Mouse (Mus musculus) embryonic facial prominence, embryonic 13.5 days (tissue): ENCODE measurements around the gene Gm49405. TPM values are rescaled to one million over a fixed set of nuclear protein-coding genes. Genes with fewer than 3 reads are reported as not detected.

Experiments
- ATAC-seq: fragments of 200-750 bp; cut with Nextera tagmentation; 2 replicates; pipeline ENCODE4 v1.8.0; 2017; ENCODE audit warnings: low read depth; ENCODE audit not compliant: insufficient number of reproducible peaks, insufficient read depth, low FRiP score, low TSS enrichment
- H3K27ac ChIP-seq: fragments of 300-500 bp; sonication (generic); 2 replicates; pipeline ENCODE4 v1.5.1; 2015; ENCODE audit warnings: moderate library complexity, mild to moderate bottlenecking, inconsistent platforms
- H3K27me3 ChIP-seq: fragments of 300-500 bp; sonication (generic); 2 replicates; pipeline ENCODE4 v1.6.1; 2015; ENCODE audit warnings: mild to moderate bottlenecking, inconsistent platforms
- H3K36me3 ChIP-seq: fragments of 300-500 bp; sonication (generic); 2 replicates; pipeline ENCODE4 v1.6.1; 2015; ENCODE audit warnings: mild to moderate bottlenecking, inconsistent platforms
- H3K4me1 ChIP-seq: fragments of 300-500 bp; sonication (generic); 2 replicates; pipeline ENCODE4 v1.6.1; 2015; ENCODE audit warnings: inconsistent platforms
- H3K4me2 ChIP-seq: fragments of 300-500 bp; sonication (generic); 2 replicates; pipeline ENCODE4 v1.6.1; 2015; ENCODE audit warnings: moderate library complexity, mild to moderate bottlenecking, inconsistent platforms
- H3K4me3 ChIP-seq: fragments of 300-500 bp; sonication (generic); 2 replicates; pipeline ENCODE4 v1.5.1; 2015; ENCODE audit warnings: mild to moderate bottlenecking, inconsistent platforms
- H3K9ac ChIP-seq: fragments of 300-500 bp; sonication (generic); 2 replicates; pipeline ENCODE4 v1.6.1; 2015; ENCODE audit warnings: mild to moderate bottlenecking, inconsistent platforms
- H3K9me3 ChIP-seq: fragments of 300-500 bp; sonication (generic); 2 replicates; pipeline ENCODE4 v1.6.1; 2016; ENCODE audit warnings: inconsistent platforms
- WGBS: fragments of 180-500 bp; shearing (Covaris S2); methylation state at CpG from one replicate; pipeline ENCODE4 v1.1.7; 2015; ENCODE audit warnings: mixed read lengths; 5-methylcytosine and 5-hydroxymethylcytosine counted together
- polyA plus RNA-seq: library from polyadenylated mRNA; unstranded; fragments of >200 nt; fragmentation: Nextera tagmentation; extraction: Ambion mirVana; gene quantifications from 2 replicates; pipeline ENCODE4 v1.2.1, GENCODE M21; 2015

The Gm49405 gene
- polyA plus RNA-seq, 1 experiment from 2014 or later, result 6.5 TPM

DNA sequence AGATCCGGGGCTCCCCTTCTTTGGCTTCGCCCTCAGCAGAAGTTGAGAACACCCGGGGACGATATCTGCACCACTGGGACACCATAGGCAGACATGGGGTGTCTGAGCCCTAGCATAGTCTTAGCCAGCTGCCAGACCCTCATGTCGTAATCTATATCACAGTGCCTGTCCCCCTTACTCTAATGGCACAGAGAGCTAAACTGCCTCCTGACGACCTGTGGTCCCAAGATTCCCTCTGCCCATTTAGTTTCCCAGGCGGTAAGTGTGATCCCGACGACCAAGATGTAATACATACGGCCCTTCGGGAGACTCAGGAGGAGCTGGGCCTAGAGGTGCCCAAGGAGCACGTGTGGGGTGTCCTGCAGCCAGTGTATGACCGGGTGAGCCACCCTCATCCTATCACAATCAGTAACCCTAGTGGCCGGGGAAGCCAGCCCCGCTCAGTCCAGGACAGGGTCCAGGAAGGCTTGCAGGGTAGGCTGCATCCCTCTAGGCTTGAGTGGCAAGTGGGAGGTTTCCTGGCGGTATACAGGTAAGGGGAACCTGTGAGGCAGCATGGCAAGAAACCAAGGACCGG, 611 bp downstream of the Gm49405 start:
- ATAC-seq, result no peak
- Histone ChIP-seq H3K4me1 (peaks cover 20% of the 10 kb centered on the region), H3K9ac (peak overlapping the region; percentile 95), H3K27me3 (no peaks in the 10 kb centered on the region), H3K4me2 (peak overlapping the region; percentile 87), H3K27ac (peak overlapping the region; percentile 94), H3K4me3 (peak overlapping the region; percentile 76), H3K9me3 (no peaks in the 10 kb centered on the region), H3K36me3 (peaks cover 16% of the 10 kb centered on the region)
- 13% methylated on average over 17 of the region's 17 CpGs for WGBS

DNA sequence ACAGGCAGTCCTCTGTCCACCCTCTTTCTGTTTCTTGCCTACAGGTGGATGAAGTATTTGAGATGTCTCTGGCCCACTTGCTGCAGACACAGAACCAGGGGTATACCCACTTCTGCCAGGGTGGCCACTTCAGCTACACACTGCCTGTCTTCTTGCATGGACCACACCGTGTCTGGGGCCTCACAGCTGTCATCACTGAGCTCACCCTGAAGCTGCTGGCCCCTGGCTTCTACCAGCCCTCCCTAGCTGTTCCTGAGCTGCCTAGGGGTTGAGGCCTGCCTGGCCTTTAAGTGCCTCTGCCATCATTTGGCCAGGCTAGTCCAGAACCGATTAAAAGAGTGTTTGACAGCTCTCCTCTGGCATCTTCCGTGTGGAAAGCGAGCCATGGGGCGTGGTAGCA, 1.3 kb downstream of the Gm49405 start:
- peaks cover 20% of the 10 kb centered on the region for H3K4me1 ChIP-seq
- peak overlapping the region; percentile 87 for H3K4me2 ChIP-seq
- H3K27me3 ChIP-seq, result no peaks in the 10 kb centered on the region
- peak overlapping the region; percentile 95 for H3K9ac ChIP-seq
- 87% methylated on average over 5 of the region's 5 CpGs for WGBS
- no peak overlapping the region for H3K4me3 ChIP-seq
- no peak for ATAC-seq
- peaks cover 23% of the 10 kb centered on the region for H3K36me3 ChIP-seq
- no peak overlapping the region for H3K27ac ChIP-seq
- no peaks in the 10 kb centered on the region for H3K9me3 ChIP-seq

DNA sequence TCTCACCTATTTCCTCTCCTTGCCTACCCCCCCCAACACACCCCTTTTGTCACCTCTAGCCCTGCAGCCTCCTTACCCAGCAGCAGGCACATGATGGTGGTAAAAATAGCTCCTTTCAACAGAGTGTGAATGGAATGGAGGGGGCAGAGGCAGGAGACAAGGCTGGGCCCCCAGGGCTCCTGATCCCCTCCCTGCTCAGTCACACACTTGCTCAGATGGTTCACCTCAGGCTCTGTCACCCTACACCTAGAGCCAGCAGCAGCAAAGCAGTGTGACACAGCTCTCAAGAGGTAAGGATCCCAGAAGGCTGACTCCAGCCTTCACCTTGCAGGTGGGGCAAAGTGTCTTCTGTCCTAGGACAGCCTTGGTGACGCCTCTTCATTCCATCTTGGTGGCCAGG, 2.7 kb downstream of the Gm49405 start, which contains the start of gene Doc2g:
Doc2g (plus strand) TSS at position 202 of the 400 bp plus-strand sequence.
- H3K9ac ChIP-seq, result 0 out of 2 replicates have a peak within 1 kb of the TSS, but pooled peaks have one; percentile 16
- no peaks in the 10 kb centered on the region for H3K9me3 ChIP-seq
- H3K4me2 ChIP-seq, result no peak within 1 kb of the TSS
- 67% methylated on average over 1 of the region's 1 CpGs for WGBS
- no peak within 1 kb of the TSS for H3K4me3 ChIP-seq
- ATAC-seq, result no peak
- peaks cover 20% of the 10 kb centered on the region for H3K4me1 ChIP-seq
- no peaks in the 10 kb centered on the region for H3K27me3 ChIP-seq
- H3K27ac ChIP-seq, result no peak within 1 kb of the TSS
- peaks cover 37% of the 10 kb centered on the region for H3K36me3 ChIP-seq

DNA sequence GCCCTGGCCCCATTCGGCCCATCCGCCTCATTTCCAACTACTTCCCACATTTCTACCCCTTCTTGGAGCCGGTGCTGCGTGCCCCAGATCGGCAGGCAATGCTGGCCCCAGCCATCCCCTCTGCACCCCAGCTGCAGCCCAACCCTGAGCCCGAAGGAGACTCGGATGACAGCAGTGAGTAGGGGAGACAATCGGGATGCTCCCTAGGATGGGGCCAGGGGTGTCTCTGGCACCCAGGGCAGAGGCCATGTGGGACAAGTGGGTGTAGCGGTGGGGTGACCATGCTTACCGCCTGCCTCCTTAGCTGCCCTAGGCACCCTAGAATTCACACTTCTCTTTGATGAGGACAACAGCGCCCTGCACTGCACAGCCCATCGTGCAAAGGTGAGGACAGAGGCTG, 3.2 kb downstream of the Gm49405 start:
- H3K9ac ChIP-seq, result 0 out of 2 replicates have a peak overlapping the region, but pooled peaks have one; percentile 16
- H3K36me3 ChIP-seq, result peaks cover 42% of the 10 kb centered on the region
- no peak overlapping the region for H3K4me2 ChIP-seq
- no peak overlapping the region for H3K27ac ChIP-seq
- WGBS, result 79% methylated on average over 12 of the region's 12 CpGs
- H3K4me1 ChIP-seq, result peaks cover 20% of the 10 kb centered on the region
- H3K4me3 ChIP-seq, result no peak overlapping the region
- no peak for ATAC-seq
- H3K9me3 ChIP-seq, result no peaks in the 10 kb centered on the region
- H3K27me3 ChIP-seq, result no peaks in the 10 kb centered on the region

DNA sequence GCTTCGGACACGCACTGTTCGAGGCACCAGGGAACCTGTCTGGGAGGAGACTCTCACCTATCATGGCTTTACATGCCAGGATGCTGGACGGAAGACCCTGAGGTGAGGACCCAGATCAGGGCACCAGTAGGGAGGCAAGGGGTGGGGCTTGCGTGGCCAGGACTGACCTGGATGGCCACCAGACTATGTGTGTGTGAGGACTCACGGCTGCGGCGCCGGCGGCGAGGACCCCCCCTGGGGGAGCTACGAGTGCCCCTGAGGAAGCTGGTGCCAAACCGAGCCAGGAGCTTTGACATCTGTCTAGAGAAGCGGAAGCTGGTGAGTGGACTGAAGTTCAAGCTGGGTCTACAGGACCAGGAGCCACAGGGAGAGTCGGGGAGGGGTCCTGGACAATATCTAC, 3.9 kb downstream of the Gm49405 start:
- Histone ChIP-seq H3K4me1 (peaks cover 17% of the 10 kb centered on the region), H3K36me3 (peaks cover 49% of the 10 kb centered on the region), H3K4me2 (no peak overlapping the region), H3K4me3 (no peak overlapping the region), H3K27me3 (no peaks in the 10 kb centered on the region), H3K9me3 (no peaks in the 10 kb centered on the region), H3K27ac (no peak overlapping the region), H3K9ac (no peak overlapping the region)
- 89% methylated on average over 15 of the region's 15 CpGs for WGBS
- no peak for ATAC-seq

- Histone ChIP-seq H3K9me3 (no peaks in the 10 kb centered on the region), H3K36me3 (peaks cover 57% of the 10 kb centered on the region), H3K27ac (no peak overlapping the region), H3K4me2 (no peak overlapping the region), H3K4me1 (peaks cover 12% of the 10 kb centered on the region), H3K27me3 (no peaks in the 10 kb centered on the region), H3K4me3 (no peak overlapping the region), H3K9ac (no peak overlapping the region)
- no peak for ATAC-seq
- 87% methylated on average over 9 of the region's 9 CpGs for whole genome bisulfite sequencing
Observed at GRCm38 (mm10) chr19:4005091-4005490, 4.7 kb downstream of the Gm49405 start.

GRCm38 (mm10) chr19:4005971-4006370, 5.5 kb downstream of the Gm49405 start:
- Histone ChIP-seq H3K9me3 (no peaks in the 10 kb centered on the region), H3K27ac (no peak overlapping the region), H3K4me1 (peaks cover 10% of the 10 kb centered on the region), H3K4me2 (no peak overlapping the region), H3K36me3 (peaks cover 60% of the 10 kb centered on the region), H3K4me3 (no peak overlapping the region), H3K9ac (no peak overlapping the region), H3K27me3 (no peaks in the 10 kb centered on the region)
- no peak for ATAC-seq
- 91% methylated on average over 8 of the region's 8 CpGs for WGBS

- Histone ChIP-seq H3K9ac (no peak overlapping the region), H3K9me3 (no peaks in the 10 kb centered on the region), H3K4me1 (peaks cover 11% of the 10 kb centered on the region), H3K27ac (no peak overlapping the region), H3K4me3 (no peak overlapping the region), H3K36me3 (peaks cover 45% of the 10 kb centered on the region), H3K4me2 (peak overlapping the region; percentile 16; the same call in 1 of the 2 replicates), H3K27me3 (no peaks in the 10 kb centered on the region)
- WGBS, result 88% methylated on average over 5 of the region's 5 CpGs
- no peak for ATAC-seq
Observed at GRCm38 (mm10) chr19:4011086-4011485, 10.7 kb downstream of the Gm49405 start.

GRCm38 (mm10) chr19:4012432-4013022, 12.1 kb downstream of the Gm49405 start, which contains the start of gene Ndufv1:
Ndufv1 (minus strand) TSS chr19:4012806.
- H3K4me2 ChIP-seq, result peak within 1 kb of the TSS; percentile 72
- peaks cover 31% of the 10 kb centered on the region for H3K36me3 ChIP-seq
- H3K27ac ChIP-seq, result 0 out of 2 replicates have a peak within 1 kb of the TSS, but pooled peaks have one; percentile 12
- H3K27me3 ChIP-seq, result no peaks in the 10 kb centered on the region
- H3K4me1 ChIP-seq, result peaks cover 11% of the 10 kb centered on the region
- ATAC-seq, result peak; percentile 99
- no peaks in the 10 kb centered on the region for H3K9me3 ChIP-seq
- H3K4me3 ChIP-seq, result peak within 1 kb of the TSS; percentile 87
- peak within 1 kb of the TSS; percentile 85 for H3K9ac ChIP-seq
- WGBS, result under 1% methylated on average over 45 of the region's 45 CpGs

GRCm38 (mm10) chr19:4013066-4013465, 12.6 kb downstream of the Gm49405 start:
- Histone ChIP-seq H3K4me3 (peak overlapping the region; percentile 87), H3K36me3 (peaks cover 25% of the 10 kb centered on the region), H3K27me3 (no peaks in the 10 kb centered on the region), H3K9me3 (no peaks in the 10 kb centered on the region), H3K4me1 (peaks cover 11% of the 10 kb centered on the region), H3K9ac (peak overlapping the region; percentile 71), H3K27ac (0 out of 2 replicates have a peak overlapping the region, but pooled peaks have one; percentile 12), H3K4me2 (peak overlapping the region; percentile 72)
- no peak; the same call in 1 of the 2 replicates for ATAC-seq
- WGBS, result 18% methylated on average over 9 of the region's 9 CpGs

- peaks cover 20% of the 10 kb centered on the region for H3K4me1 ChIP-seq
- H3K36me3 ChIP-seq, result peaks cover 8% of the 10 kb centered on the region
- H3K9me3 ChIP-seq, result no peaks in the 10 kb centered on the region
- no peak overlapping the region for H3K4me3 ChIP-seq
- no peaks in the 10 kb centered on the region for H3K27me3 ChIP-seq
- no peak overlapping the region for H3K27ac ChIP-seq
- peak overlapping the region; percentile 32; the same call in 1 of the 2 replicates for H3K9ac ChIP-seq
- no peak overlapping the region for H3K4me2 ChIP-seq
- no peak for ATAC-seq
Observed at GRCm38 (mm10) chr19:4014802-4015201, 14.4 kb downstream of the Gm49405 start.

DNA sequence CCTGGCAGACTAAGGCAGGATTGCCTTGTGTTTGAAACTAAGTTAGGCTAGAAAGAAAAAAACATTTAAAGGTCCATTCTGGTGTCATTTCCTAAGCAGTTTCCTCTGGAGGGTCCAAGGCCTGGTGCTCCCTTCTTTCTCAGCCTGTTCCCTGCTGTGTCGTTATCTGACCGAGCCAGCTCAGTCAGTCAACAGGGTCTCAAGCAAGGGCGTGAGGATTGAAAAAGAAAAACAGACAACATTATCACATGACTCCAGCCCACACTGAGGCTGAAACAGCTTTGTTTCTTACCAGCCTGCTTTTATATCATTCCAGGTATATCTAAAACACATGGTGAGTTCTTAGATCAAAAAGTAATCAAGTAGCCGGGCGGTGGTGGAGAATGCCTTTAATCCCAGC, 15.2 kb downstream of the Gm49405 start:
- no peak overlapping the region for H3K27ac ChIP-seq
- H3K36me3 ChIP-seq, result peaks cover 5% of the 10 kb centered on the region; the same call in 1 of the 2 replicates
- WGBS, result 44% methylated on average over 5 of the region's 5 CpGs
- no peak overlapping the region for H3K4me3 ChIP-seq
- no peaks in the 10 kb centered on the region for H3K27me3 ChIP-seq
- peaks cover 20% of the 10 kb centered on the region for H3K4me1 ChIP-seq
- no peak overlapping the region for H3K9ac ChIP-seq
- H3K9me3 ChIP-seq, result no peaks in the 10 kb centered on the region
- no peak overlapping the region for H3K4me2 ChIP-seq
- no peak for ATAC-seq
